Mouse (Mus musculus): ENCODE results near the gene Kmt2e.

DNA sequence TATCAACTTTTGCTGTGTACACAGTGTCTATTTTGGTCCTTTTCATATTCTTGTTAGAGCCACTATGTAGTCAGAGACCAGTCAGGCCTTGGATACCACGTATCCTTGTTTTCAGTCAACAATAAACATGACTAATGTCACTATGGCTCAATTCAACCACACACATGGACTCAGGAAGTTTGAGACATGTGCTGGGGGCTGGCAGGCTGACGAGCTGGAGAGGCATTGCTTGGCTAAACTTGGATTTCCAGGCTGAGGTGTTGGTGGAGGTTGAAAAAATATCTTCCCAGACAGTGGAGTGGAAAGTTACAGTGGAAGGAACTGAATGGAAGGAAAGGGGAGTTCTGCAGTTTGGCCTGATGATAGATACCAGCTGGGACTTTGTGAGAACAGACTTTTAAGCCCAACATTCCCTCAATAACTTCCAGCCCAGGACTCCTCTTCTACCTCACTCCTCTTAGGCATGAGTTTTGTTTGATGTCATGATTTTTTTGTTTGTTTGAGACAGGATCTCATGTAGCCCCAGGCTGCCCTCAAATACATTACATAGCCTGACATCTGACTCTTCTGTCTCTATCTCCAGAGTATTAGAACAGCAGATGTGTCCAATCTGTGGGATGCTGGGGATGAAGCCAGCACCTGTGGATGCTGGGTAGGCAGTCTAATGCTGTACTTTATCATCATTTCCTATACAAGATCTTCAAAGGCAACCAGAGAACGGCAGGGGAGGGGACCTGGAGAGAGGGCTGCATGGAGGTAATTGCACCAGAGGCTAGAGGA, 39.7 kb upstream of the Kmt2e start:
- TF ChIP-seq CTCF (conservative IDR thresholded peaks at IDR 0.05 in 1 of 2, IDR thresholded peaks at IDR 0.05 in 1 of 2; ENCODE audit: low read depth in 2 of 2, low read length in 2 of 2) (no peak), ETS1 (conservative IDR thresholded peaks at IDR 0.05; ENCODE audit: low read depth, low read length) (no peak), BHLHE40 (IDR thresholded peaks at IDR 0.05; ENCODE audit: low read depth, low read length) (no peak)

Data from CH12.LX (cell line).